In the genomic region with DNA sequence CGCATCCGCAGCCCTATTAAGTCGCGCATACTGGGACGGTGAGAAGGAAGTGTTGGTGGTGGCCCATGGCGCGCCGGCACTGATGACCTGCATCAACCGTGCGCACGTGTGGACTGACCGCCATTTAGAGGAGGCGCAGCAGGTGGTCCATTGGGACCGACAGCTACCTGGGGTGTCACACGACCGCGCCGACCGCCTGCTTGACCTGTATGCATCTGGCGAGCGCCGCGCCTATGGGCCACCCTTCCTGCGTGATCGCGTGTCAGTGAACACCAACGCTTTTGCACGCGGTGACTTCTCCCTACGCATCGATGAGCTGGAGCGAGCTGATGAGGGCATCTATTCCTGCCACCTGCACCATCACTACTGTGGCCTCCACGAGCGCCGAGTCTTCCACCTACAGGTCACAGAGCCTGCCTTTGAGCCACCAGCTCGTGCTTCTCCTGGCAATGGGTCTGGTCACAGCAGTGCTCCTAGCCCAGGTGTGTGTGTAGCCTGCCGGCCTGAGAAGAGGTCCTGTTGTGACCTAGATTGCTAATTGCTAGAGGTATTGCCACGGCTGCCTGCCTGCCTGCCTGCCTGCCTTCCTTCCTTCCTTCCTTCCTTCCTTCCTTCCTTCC, we compare ENCODE assay signal across 8 mouse cellular contexts. TPM values are rescaled to one million over a fixed set of nuclear protein-coding genes. Genes with fewer than 3 reads are reported as not detected.
DNase-seq lines count a peak whose midpoint lies in the region; ATAC-seq lines count a peak whose summit lies in the region.

No protein-coding gene starts in this region.

- no peak for ATAC-seq in neural tube, embryonic 11.5 days (ENCODE audit: insufficient read depth, low FRiP score, low TSS enrichment)
- peak; percentile 10 for ATAC-seq in intestine, embryonic 15.5 days
- ATAC-seq in neural tube, embryonic 12.5 days (ENCODE audit: low FRiP score, low read depth) = no peak

- peak overlapping the region; percentile 57 for H3K4me2 ChIP-seq in neural tube, embryonic 11.5 days (ENCODE audit: low read depth)
- peak overlapping the region; percentile 86 for H3K4me2 ChIP-seq in intestine, embryonic 15.5 days (replicated peaks)
- peak overlapping the region; percentile 63 for H3K4me2 ChIP-seq in neural tube, embryonic 12.5 days (replicated peaks)

- 36% methylated on average over 38 of the region's 38 CpGs for WGBS in neural tube, embryonic 11.5 days
- WGBS in intestine, embryonic 15.5 days = 45% methylated on average over 38 of the region's 38 CpGs
- WGBS in neural tube, embryonic 12.5 days = 29% methylated on average over 38 of the region's 38 CpGs

- H3K9me3 ChIP-seq in neural tube, embryonic 11.5 days (ENCODE audit: control insufficient read depth, low read length) = no peaks in the 10 kb centered on the region
- H3K9me3 ChIP-seq in intestine, embryonic 15.5 days = no peaks in the 10 kb centered on the region
- H3K9me3 ChIP-seq in neural tube, embryonic 12.5 days = no peaks in the 10 kb centered on the region

- DNase-seq in cerebellum, adult 11 months = peak; percentile 46
- DNase-seq in cerebellum, adult 9-10 months = no peak
- DNase-seq in neural tube, embryonic 11.5 days (ENCODE audit: low spot score) = no peak
- no peak for DNase-seq in neural tube, embryonic 10.5 days (ENCODE audit: extremely low spot score, low spot score)
- no peak for DNase-seq in layer of hippocampus, adult 9-11 months
- no peak for DNase-seq in frontal cortex, postnatal 25 days (ENCODE audit: low spot score in 2 of 2)

- peaks cover 7% of the 10 kb centered on the region for H3K27me3 ChIP-seq in neural tube, embryonic 11.5 days (ENCODE audit: control insufficient read depth, insufficient read depth, low read length)
- H3K27me3 ChIP-seq in intestine, embryonic 15.5 days (replicated peaks) = no peaks in the 10 kb centered on the region
- H3K27me3 ChIP-seq in neural tube, embryonic 12.5 days (replicated peaks) = peaks cover 13% of the 10 kb centered on the region

- H3K9ac ChIP-seq in neural tube, embryonic 11.5 days (ENCODE audit: low read length) = no peak overlapping the region
- 0 out of 2 replicates have a peak overlapping the region, but pooled peaks have one; percentile 54 for H3K9ac ChIP-seq in intestine, embryonic 15.5 days
- H3K9ac ChIP-seq in neural tube, embryonic 12.5 days = 0 out of 2 replicates have a peak overlapping the region, but pooled peaks have one; percentile 36

- H3K4me3 ChIP-seq in neural tube, embryonic 11.5 days (ENCODE audit: low read depth, low read length) = peak overlapping the region; percentile 40; the same call in 1 of the 2 replicates
- H3K4me3 ChIP-seq in intestine, embryonic 15.5 days (replicated peaks) = peak overlapping the region; percentile 50
- 0 out of 2 replicates have a peak overlapping the region, but pooled peaks have one; percentile 26 for H3K4me3 ChIP-seq in neural tube, embryonic 12.5 days

- H3K4me1 ChIP-seq in neural tube, embryonic 11.5 days (ENCODE audit: control insufficient read depth, insufficient read depth, low read length) = peaks cover 27% of the 10 kb centered on the region
- peaks cover 38% of the 10 kb centered on the region for H3K4me1 ChIP-seq in intestine, embryonic 15.5 days (replicated peaks)
- H3K4me1 ChIP-seq in neural tube, embryonic 12.5 days = peaks cover 25% of the 10 kb centered on the region

- no peak overlapping the region for H3K27ac ChIP-seq in neural tube, embryonic 11.5 days (ENCODE audit: low read depth, low read length)
- H3K27ac ChIP-seq in intestine, embryonic 15.5 days = no peak overlapping the region
- no peak overlapping the region for H3K27ac ChIP-seq in neural tube, embryonic 12.5 days

- H3K36me3 ChIP-seq in neural tube, embryonic 11.5 days (ENCODE audit: control insufficient read depth, insufficient read depth, low read length) = peaks cover 2% of the 10 kb centered on the region; the same call in 1 of the 2 replicates
- H3K36me3 ChIP-seq in intestine, embryonic 15.5 days = 0 out of 2 replicates have a peak, but pooled peaks cover 4% of the 10 kb centered on the region
- no peaks in the 10 kb centered on the region for H3K36me3 ChIP-seq in neural tube, embryonic 12.5 days

RNA-seq across cellular contexts. Expression of a gene that starts 2.3 kb away (rescaled TPM):
- 33.6 and 38.5 TPM in 2 replicates for polyA plus RNA-seq in neural tube, embryonic 11.5 days (2014; fragmentation: Nextera tagmentation; extraction: Ambion mirVana)
- 76.9 and 81.3 TPM in 2 replicates for polyA plus RNA-seq in intestine, embryonic 15.5 days (2015; fragmentation: Nextera tagmentation; extraction: Ambion mirVana)
- polyA plus RNA-seq in neural tube, embryonic 12.5 days (2016; fragmentation: Nextera tagmentation; extraction: Ambion mirVana) = 26.7 and 27.1 TPM in 2 replicates

RNA-seq across cellular contexts. Expression of a gene that starts 5.4 kb away (rescaled TPM):
- 14.2 and 15.1 TPM in 2 replicates for polyA plus RNA-seq in neural tube, embryonic 11.5 days (2014; fragmentation: Nextera tagmentation; extraction: Ambion mirVana)
- 9.9 and 11.9 TPM in 2 replicates for polyA plus RNA-seq in intestine, embryonic 15.5 days (2015; fragmentation: Nextera tagmentation; extraction: Ambion mirVana)
- polyA plus RNA-seq in neural tube, embryonic 12.5 days (2016; fragmentation: Nextera tagmentation; extraction: Ambion mirVana) = 26.2 and 32.1 TPM in 2 replicates

RNA-seq across cellular contexts. Expression of a gene that starts 10.7 kb away (rescaled TPM):
- polyA plus RNA-seq in neural tube, embryonic 11.5 days (2014; fragmentation: Nextera tagmentation; extraction: Ambion mirVana) = 129 TPM in 2 replicates
- polyA plus RNA-seq in intestine, embryonic 15.5 days (2015; fragmentation: Nextera tagmentation; extraction: Ambion mirVana) = 169 and 171 TPM in 2 replicates
- 142 and 144 TPM in 2 replicates for polyA plus RNA-seq in neural tube, embryonic 12.5 days (2016; fragmentation: Nextera tagmentation; extraction: Ambion mirVana)

RNA-seq across cellular contexts. Expression of a gene that starts 21.4 kb away (rescaled TPM):
- polyA plus RNA-seq in neural tube, embryonic 11.5 days (2014; fragmentation: Nextera tagmentation; extraction: Ambion mirVana) = 0.45 and 0.48 TPM in 2 replicates
- polyA plus RNA-seq in intestine, embryonic 15.5 days (2015; fragmentation: Nextera tagmentation; extraction: Ambion mirVana) = 0.25 and 0.51 TPM in 2 replicates
- polyA plus RNA-seq in neural tube, embryonic 12.5 days (2016; fragmentation: Nextera tagmentation; extraction: Ambion mirVana) = 0.28 and 0.56 TPM in 2 replicates

RNA-seq across cellular contexts. Expression of a gene that starts 27.5 kb away (rescaled TPM):
- 23.4 and 28.3 TPM in 2 replicates for polyA plus RNA-seq in neural tube, embryonic 11.5 days (2014; fragmentation: Nextera tagmentation; extraction: Ambion mirVana)
- polyA plus RNA-seq in intestine, embryonic 15.5 days (2015; fragmentation: Nextera tagmentation; extraction: Ambion mirVana) = 20.3 and 20.6 TPM in 2 replicates
- 19.5 and 22.1 TPM in 2 replicates for polyA plus RNA-seq in neural tube, embryonic 12.5 days (2016; fragmentation: Nextera tagmentation; extraction: Ambion mirVana)
